In genomic region chr2:29787104-29787917, GRCm38 (mm10) we compare ENCODE assay signal across 7 mouse cellular contexts. TPM values are rescaled to one million over a fixed set of nuclear protein-coding genes. Genes with fewer than 3 reads are reported as not detected.
DNase-seq lines count a peak whose midpoint lies in the region; ATAC-seq lines count a peak whose summit lies in the region.

TSS of gene Coq4 (plus strand) at chr2:29787493.

- peaks cover 15% of the 10 kb centered on the region for H3K36me3 ChIP-seq in embryonic facial prominence, embryonic 11.5 days (replicated peaks; ENCODE audit: control insufficient read depth, insufficient read depth, low read depth, low read length)
- H3K36me3 ChIP-seq in limb, embryonic 11.5 days (ENCODE audit: control insufficient read depth, insufficient read depth, low read length): peaks cover 26% of the 10 kb centered on the region
- H3K36me3 ChIP-seq in midbrain, embryonic 14.5 days (ENCODE audit: control insufficient read depth, insufficient read depth, low read length): peaks cover 51% of the 10 kb centered on the region

- DNase-seq in adrenal gland, postnatal 14 days: peak; percentile 93
- DNase-seq in embryonic facial prominence, embryonic 11.5 days (ENCODE audit: low spot score): peak; percentile 97
- DNase-seq in heart, adult 11 months: peak; percentile 99
- DNase-seq in kidney, adult 18-20 months: peak; percentile 91
- peak; percentile 93 for DNase-seq in limb, embryonic 11.5 days (ENCODE audit: low spot score)
- DNase-seq in midbrain, embryonic 14.5 days: peak; percentile 96
- peak; percentile 72 to 81 for DNase-seq in spleen, adult 18-20 months

- H3K4me3 ChIP-seq in embryonic facial prominence, embryonic 11.5 days (ENCODE audit: low read depth, low read length): peak within 1 kb of the TSS; percentile 84
- peak within 1 kb of the TSS; percentile 87 for H3K4me3 ChIP-seq in limb, embryonic 11.5 days (ENCODE audit: low read depth, low read length)
- peak within 1 kb of the TSS; percentile 62 for H3K4me3 ChIP-seq in midbrain, embryonic 14.5 days (replicated peaks; ENCODE audit: low read depth, low read length)

- peak within 1 kb of the TSS; percentile 75 for H3K4me2 ChIP-seq in embryonic facial prominence, embryonic 11.5 days (ENCODE audit: low read depth, low read length)
- peak within 1 kb of the TSS; percentile 76 for H3K4me2 ChIP-seq in limb, embryonic 11.5 days (ENCODE audit: low read depth, severe bottlenecking)
- H3K4me2 ChIP-seq in midbrain, embryonic 14.5 days (ENCODE audit: low read length): peak within 1 kb of the TSS; percentile 85

- peak within 1 kb of the TSS; percentile 81 for H3K9ac ChIP-seq in embryonic facial prominence, embryonic 11.5 days (replicated peaks; ENCODE audit: low read length)
- peak within 1 kb of the TSS; percentile 74 for H3K9ac ChIP-seq in limb, embryonic 11.5 days (ENCODE audit: low read length)
- H3K9ac ChIP-seq in midbrain, embryonic 14.5 days (replicated peaks; ENCODE audit: low read length): peak within 1 kb of the TSS; percentile 70

- H3K9me3 ChIP-seq in embryonic facial prominence, embryonic 11.5 days (replicated peaks; ENCODE audit: control insufficient read depth, low read length): no peaks in the 10 kb centered on the region
- H3K9me3 ChIP-seq in limb, embryonic 11.5 days (ENCODE audit: control insufficient read depth, low read length): 0 out of 2 replicates have a peak, but pooled peaks cover under 1% of the 10 kb centered on the region
- H3K9me3 ChIP-seq in midbrain, embryonic 14.5 days (ENCODE audit: control insufficient read depth, low read length): no peaks in the 10 kb centered on the region

- 2% methylated on average over 31 of the region's 31 CpGs for WGBS in embryonic facial prominence, embryonic 11.5 days
- 2% methylated on average over 31 of the region's 31 CpGs for WGBS in limb, embryonic 11.5 days
- 2% methylated on average over 31 of the region's 31 CpGs for WGBS in midbrain, embryonic 14.5 days

- peak; percentile 77 for ATAC-seq in embryonic facial prominence, embryonic 11.5 days (replicated peaks; ENCODE audit: insufficient number of reproducible peaks, low FRiP score, low TSS enrichment, low read depth)
- ATAC-seq in limb, embryonic 11.5 days (ENCODE audit: insufficient number of reproducible peaks, low FRiP score, low TSS enrichment, low read depth): peak; percentile 73
- peak; percentile 81 for ATAC-seq in midbrain, embryonic 14.5 days (ENCODE audit: low FRiP score, low TSS enrichment)

- H3K27me3 ChIP-seq in embryonic facial prominence, embryonic 11.5 days (ENCODE audit: control insufficient read depth, insufficient read depth, low read length): no peaks in the 10 kb centered on the region
- no peaks in the 10 kb centered on the region for H3K27me3 ChIP-seq in limb, embryonic 11.5 days (ENCODE audit: control insufficient read depth, insufficient read depth, low read length)
- no peaks in the 10 kb centered on the region for H3K27me3 ChIP-seq in midbrain, embryonic 14.5 days (ENCODE audit: control insufficient read depth, insufficient read depth, low read length)

- H3K27ac ChIP-seq in embryonic facial prominence, embryonic 11.5 days (replicated peaks; ENCODE audit: low read depth, low read length): 0 out of 2 replicates have a peak within 1 kb of the TSS, but pooled peaks have one; percentile 8
- no peak within 1 kb of the TSS; the same call in 1 of the 2 replicates for H3K27ac ChIP-seq in limb, embryonic 11.5 days (replicated peaks; ENCODE audit: low read depth, low read length)
- peak within 1 kb of the TSS; percentile 74 for H3K27ac ChIP-seq in midbrain, embryonic 14.5 days (replicated peaks; ENCODE audit: low read depth, low read length)

- no peaks in the 10 kb centered on the region; the same call in 1 of the 2 replicates for H3K4me1 ChIP-seq in embryonic facial prominence, embryonic 11.5 days (ENCODE audit: control insufficient read depth, insufficient read depth, low read length)
- peaks cover 2% of the 10 kb centered on the region for H3K4me1 ChIP-seq in limb, embryonic 11.5 days (ENCODE audit: control insufficient read depth, insufficient read depth, low read length)
- H3K4me1 ChIP-seq in midbrain, embryonic 14.5 days (ENCODE audit: control insufficient read depth, insufficient read depth, low read length): peaks cover 10% of the 10 kb centered on the region

RNA-seq across cellular contexts. Expression of gene Coq4, which starts in this region (rescaled TPM):
- 19.0 and 23.2 TPM in 2 replicates for total RNA-seq in adrenal gland, postnatal 14 days (2021)
- 34.6 and 39.2 TPM in 2 replicates for polyA plus RNA-seq in embryonic facial prominence, embryonic 11.5 days (2014; fragmentation: Nextera tagmentation; extraction: Ambion mirVana)
- polyA plus RNA-seq in limb, embryonic 11.5 days (2014; fragmentation: Nextera tagmentation; extraction: Ambion mirVana): 42.7 and 45.4 TPM in 2 replicates
- 37.6 and 38.3 TPM in 2 replicates for polyA plus RNA-seq in midbrain, embryonic 14.5 days (2014; fragmentation: Nextera tagmentation; extraction: Ambion mirVana)
